Mouse (Mus musculus) spleen, adult 2 months (tissue): ENCODE measurements at regions not wholly inside any gene's neighbourhood (a gene's known extent, or its start where the extent isn't known, plus 50 kb on each side); places are given as distances from the start of the nearest gene placed in this dataset.

Experiments
- CTCF ChIP-seq: fragments of 200-500 bp; IDR thresholded peaks from 2 replicates; pipeline ENCODE4 v1.5.1; 2011; ENCODE audit warnings: mild to moderate bottlenecking, inconsistent platforms; ENCODE audit not compliant: insufficient read depth, insufficient read length, insufficient replicate concordance; ENCODE audit errors: extremely low read depth
- POLR2A ChIP-seq: fragments of 200-500 bp; IDR thresholded peaks from 2 replicates; pipeline ENCODE4 v1.6.1; 2011; ENCODE audit warnings: low read depth, low read length, inconsistent platforms

DNA sequence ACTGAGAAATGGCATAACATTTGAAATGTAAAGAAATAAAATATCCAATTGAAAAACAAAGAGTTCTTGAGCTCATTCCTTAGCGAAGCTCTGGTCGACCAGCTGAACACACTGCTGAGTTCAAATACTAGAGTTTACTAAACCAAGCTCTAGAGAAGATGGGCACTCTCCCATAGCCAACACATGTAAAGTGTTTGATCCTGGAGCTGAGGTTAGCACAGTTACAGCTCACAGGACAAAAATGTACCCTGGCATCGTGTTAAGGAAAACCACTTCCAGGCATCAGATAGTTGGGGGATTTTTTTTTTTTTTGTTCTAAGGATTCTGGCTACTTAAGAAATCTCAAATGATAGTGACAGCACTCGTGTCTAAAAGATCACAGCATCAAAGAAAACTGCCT lies 445.6 kb downstream of the Synb start:
- TF ChIP-seq CTCF (no peak), POLR2A (no peak)
